Mouse (Mus musculus) NIH3T3 (cell line): Measurements from ENCODE around the gene Npas2.

Experiments used
- DNase-seq: peaks from one replicate; pipeline ENCODE4 v3.0.0-alpha.2; 2012; ENCODE audit warnings: low read depth

The Npas2 gene

DNA sequence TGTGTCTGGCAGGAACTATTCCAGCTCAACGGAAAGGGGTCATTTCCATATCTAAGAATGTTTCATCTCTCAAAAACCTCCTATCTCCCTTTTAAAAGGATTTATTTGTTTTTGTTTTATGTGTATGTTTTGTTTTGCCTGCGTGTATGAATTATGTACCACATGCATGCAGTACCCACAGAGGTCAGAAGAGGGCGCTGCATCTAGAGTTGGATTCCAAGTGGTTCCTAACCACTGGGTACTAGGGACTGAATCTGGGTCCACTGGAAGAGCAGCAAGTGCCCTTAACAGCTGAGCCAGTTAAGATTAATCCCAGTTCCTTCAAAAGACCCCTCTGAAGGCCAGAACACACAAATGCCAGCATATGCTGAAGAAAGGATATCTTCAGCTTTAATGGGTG, 24.1 kb downstream of the Npas2 start:
- no peak for DNase-seq

DNA sequence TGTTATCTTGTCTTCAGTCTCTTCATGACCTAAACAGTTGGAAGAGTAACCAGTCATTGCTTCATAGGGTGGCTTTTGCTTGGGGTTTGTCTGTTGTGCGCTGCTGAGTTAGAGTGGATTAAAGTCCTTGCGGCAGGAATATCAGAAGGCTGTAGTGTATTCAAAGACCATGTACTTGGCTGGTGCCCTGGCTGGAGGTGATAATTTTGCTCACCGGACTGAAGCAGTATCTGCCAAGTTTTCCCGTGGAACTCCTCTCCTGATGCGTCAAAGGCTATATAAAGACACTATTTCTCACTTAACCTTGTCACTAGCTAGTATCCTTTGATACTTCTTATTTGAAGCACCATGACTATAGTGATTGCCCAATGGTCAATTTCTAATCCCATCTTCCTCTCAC, 34.9 kb downstream of the Npas2 start:
- no peak for DNase-seq

DNA sequence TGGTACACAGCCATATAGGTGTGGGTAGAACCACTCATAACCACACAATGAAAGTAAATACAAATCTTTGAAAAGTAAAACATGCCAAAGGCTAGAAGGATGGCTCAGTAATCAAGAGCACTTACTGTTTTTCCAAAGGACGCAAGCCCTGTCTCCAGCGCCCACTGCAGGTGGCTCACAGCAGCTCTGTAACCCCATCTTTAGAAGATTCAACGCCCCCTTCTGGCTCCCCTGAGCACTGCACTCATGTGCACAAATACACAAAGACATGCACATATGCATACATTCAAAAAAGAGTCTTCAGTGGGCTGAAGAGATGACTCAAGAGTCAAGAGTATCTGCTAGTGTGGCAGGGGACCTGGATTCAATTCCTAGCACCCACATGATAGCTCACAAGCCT, 36.5 kb downstream of the Npas2 start:
- DNase-seq: no peak

DNA sequence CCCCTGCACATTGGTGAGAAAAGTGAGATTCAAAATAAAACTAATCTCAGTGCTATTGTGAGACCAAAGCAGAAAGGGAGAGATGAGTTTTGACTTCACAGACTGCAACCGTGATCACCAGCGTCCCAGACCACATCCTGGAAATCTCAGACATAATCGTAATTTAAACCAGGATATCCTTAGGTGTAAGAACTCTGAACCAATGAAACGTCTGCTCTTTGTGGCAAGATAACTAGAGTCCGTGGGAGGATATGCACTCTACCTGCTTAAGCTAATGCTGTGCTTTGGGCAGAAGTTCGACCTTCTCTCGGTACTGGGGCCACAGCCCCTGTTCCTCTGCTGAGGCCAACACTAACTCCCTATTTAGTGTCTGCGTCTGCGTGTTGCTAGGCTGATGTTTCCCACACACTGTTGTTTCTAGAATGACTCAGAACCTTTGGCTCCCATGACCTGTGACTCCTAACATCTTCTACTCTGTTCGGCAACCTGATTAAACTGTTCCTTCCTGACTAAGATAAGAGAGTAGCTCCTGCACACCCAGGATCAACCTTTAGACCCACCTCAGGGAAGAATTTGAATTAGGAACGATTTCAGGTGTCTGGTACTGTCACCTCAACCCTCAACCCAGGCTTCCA, 41.4 kb downstream of the Npas2 start:
- DNase-seq: no peak

DNA sequence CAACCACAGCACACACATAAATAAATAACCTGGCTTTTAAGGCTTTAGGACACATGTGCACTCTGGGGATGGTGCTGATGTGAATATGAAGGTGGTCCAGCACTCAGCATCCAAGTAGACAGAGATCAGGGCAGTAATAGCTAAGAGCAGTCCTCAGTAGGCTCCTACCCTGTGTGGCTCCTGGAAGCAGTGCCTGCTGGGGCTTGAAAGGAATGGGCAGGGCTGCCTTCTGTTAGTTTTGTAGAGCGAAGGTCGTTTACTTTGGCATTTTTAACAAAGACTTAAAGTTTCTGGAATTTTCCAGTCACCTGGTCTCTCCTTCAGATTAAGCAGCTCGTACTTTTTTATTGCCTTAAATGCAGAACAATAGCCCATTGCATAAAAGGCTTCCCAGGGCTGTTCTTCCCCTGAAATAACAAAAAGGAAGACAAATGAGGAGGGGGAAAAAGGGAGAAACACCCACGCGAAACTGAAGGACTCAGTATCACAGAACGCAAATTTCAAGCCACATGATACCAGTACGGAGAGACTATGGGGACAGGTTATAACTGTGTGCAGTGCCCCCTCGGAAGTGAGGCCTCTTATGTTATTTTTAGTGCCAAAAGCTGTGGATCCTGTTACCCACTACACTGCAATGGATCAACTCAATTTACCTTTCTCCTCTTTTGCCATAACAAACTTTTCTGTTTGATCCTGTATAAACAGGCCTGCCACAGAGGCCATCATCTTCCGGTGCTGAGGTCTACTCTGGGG, 44.1 kb downstream of the Npas2 start:
- no peak for DNase-seq

DNA sequence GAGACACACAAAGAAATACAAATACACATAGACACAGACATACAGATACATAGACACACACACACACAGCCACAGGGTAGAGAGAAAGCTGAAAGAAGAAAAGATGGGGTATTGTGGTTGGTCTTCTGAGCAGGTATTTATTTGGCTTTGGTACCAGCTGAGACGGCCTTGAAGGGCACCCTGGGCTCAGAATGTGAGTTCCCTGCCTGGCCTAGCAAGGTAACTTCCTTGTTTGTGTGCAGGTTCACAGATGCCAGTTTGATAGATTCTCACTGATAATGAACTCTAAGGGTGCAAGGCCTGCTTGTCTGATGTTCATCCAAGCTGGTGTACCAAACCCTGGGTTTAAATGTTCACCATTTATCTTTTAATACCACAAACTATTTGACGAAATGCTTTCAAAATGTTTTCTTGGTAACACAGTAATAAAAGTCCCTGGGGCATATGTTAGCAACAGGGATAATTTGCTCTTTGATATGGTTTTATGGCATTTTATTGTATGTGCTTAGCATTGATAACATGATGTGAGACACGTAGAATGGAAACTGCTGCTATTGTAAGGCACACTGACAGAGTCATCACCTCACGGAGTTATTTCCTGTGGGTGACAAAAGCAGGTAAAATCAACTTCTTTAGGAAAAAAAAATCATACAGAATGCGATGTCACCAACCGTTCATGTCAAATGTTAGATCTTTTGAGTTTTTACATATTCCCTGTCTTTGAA, 47.5 kb downstream of the Npas2 start:
- DNase-seq: no peak

DNA sequence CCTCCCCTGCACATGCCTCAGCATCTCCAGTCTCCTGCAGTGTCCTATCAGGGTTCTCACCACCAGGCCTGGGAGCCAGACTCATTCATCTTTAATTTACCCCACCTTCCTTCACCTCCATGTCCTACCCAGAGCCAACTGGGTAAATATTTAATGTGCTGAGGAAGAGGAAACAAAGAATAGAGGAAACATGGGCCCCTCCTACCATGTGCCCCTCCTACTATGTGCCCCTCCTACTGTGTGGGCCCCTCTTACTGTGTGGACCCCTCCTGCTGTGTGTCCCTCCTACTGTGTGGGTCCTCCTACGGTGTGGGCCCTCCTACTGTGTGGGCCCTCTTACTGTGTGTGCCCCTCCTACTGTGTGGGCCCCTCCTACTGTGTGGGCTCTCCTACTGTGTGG, 51.2 kb downstream of the Npas2 start:
- no peak for DNase-seq

DNA sequence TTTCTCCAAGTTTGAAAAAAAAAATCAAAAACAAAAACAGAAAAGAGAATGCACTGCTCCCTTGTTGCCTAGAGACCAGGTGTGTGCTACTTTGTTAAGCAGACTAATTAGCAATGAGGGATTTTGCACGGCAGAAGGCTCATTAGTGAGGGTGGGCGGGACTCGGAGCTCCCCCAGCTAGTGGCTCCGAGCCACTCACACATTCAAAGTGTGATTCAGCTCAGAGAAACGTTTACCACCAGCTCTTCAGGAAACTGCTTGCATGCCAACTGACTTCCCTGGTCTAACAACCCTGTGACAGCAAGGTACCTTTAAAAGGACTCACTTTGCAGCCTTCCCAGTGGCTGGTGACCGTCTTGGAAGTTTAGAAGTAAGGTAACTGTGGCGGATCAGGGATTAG, 58.1 kb downstream of the Npas2 start:
- peak; percentile 38 for DNase-seq

DNA sequence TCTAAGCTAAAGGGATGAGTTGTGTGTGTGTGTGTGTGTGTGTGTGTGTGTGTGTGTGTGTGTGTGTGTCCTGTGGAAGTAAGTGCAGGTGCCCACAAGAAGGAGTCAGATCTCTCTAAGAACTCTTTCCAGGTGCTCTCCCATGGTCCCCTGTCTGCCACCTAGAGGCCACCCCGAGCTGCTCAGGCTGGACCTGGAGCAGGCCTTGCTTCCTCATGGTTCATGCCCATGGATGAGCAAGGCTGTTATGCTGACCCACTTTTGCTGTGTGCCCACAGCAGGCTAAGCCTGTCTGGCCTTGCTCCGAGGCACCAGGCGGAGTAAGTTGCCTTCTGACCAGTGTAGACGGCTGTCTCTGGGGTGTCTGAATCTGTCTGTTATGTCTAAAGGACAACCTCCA, 60.2 kb downstream of the Npas2 start:
- no peak for DNase-seq

DNA sequence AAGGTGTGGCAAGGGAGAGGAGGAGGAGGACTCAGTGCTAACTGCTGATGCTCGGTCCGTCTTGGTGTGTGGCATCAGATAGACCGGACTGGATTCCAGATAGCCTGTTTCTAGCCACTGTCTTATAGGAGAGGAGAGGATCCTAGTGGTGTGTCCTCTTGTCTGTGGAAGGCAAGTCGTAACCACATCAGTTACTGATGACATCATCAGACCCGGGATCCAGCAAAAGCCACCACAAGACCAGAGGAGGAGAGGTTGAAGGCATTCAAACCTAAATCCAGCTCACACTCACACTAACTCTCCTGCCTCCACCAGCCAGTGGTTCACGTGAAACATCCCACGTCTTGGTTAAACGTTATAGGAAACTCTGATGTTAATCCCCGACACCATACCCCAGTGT, 62.5 kb downstream of the Npas2 start:
- DNase-seq: peak; percentile 35

DNA sequence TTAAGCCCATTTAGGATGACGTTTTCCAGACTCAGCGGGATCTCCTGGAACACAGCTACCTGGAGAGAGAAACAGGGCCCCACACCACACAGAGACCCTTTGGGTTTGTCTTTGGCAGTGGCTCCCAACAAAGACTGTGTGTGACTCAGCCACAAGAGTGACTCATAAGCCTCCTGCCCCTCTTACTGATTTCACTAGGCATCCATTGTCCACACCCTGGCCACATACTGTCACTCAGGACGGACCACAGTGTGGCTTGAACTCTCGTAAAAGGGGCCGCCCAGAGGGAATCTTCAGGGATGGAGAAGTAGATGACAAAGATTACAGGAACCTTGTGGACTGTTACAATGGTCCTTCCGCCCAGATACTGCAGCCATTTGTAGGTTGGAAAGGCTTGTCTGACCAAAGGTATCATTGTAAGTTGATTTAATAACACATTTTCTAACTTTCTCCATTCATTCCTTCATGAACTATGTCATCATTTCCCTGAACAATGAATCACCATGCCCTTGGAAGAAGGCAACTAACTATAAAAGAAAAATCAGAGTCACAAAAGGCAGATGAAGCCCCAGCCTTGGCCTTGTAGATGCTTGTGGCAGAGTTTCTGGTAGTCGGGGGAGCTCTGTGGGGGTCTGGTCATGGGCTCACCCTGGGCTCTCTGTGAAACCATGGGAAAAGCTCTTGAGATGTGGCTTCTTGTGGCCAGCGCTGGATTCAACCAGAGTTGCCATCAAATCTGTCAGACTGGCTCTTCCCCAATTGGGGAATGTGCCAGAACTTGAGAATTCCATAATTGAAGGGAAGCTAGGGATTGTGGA, 63.2 kb downstream of the Npas2 start:
- peak; percentile 85 for DNase-seq

DNA sequence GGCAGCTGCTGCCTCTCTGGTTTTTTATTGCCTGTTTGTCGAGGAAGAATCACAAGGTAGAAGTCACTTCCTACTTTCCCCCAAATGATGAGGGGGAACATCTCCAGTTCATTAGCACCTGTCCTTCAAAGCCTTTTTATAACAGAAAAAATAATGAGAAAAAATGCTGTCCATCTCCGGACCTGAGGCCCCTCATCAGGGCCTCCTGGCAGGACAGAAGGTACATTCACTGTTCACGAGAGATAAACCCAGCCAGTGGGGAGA, 63.7 kb downstream of the Npas2 start:
- no peak for DNase-seq

DNA sequence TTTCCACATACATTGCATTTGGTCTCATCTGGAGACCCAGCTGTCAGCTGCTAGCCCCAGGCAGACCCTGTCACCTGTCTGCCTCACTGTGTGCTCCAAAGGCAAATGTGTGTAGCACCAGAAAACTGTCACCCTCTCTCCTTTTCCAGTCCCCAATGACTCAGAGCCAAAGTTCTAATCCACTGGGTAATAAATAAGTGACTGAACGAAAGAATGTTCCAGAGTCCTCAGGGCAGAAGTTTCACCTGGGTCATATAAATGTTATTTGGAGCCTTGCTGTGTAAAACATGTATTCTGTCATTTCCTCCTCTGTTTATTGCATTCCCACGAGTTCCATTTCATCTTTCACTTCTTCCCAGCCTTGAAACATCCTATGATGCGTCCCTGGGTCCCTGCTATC, 66.1 kb downstream of the Npas2 start:
- no peak for DNase-seq

DNA sequence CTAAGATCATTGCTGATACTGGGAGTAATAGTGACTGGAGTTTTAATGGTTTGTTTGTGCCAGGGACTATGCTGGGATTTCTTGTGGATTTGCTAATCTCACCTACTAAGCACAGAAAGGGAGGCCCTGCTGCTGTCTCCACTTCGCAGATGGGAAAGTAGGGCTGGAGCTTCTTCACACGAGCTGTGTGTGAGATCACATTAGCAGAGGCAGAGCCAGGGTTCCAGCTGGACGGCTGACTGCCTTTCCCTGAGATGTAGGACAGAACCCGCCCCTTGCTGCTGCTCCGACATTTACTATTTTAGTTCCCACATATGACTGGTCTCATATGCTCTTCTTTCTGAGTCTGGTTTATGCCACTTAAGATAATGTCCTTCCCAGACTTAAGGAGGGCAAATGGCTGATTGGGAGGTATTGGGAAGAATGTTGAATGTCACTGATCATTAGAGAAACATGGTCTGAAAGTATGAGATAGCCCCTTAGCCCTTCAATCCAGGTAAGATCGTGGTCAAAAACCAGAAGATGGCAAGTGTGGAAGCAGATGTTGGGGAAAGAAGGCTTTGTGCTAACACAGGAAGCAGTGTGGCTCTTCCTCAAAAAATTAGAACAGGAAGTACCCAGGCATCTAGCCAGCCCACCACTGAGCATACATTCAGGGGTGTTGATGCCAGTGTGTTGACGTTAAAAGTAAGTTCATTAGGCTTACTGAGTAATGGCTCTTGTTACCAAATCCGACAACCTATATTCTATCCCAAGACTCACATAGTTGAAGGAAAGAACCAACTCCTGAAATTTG, 66.8 kb downstream of the Npas2 start:
- no peak for DNase-seq

DNA sequence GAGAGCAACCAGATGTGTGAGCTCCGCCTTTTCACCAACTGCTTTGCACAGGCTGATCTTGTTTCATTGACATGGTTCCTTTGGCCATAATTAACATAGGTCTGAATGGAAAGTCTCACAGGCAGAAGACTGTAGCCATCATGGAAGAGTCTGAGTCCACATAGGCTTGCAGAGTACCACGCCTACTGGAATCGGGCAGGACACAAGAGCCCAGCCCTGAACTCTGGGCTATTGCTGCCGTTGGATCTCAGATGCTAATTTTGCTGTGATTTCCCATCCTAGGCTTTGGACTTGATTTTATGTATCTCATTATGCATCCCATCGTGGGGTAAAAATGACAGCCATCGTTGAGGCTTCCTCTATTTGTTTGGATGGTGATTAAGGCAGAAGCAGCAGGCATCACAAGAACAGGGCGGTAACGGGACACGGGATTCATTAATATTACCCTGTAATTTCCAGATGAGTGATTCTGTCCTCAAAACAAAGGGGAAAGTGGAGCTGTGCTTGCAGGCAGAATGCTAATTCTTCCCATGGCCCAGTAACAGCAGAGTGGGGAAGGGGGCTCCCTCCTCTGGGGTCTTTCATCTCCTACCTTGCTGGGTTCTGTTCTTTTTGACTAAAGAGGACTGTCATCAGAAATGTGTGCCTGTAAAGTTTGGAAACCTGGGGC, 73.4 kb downstream of the Npas2 start:
- no peak for DNase-seq

DNA sequence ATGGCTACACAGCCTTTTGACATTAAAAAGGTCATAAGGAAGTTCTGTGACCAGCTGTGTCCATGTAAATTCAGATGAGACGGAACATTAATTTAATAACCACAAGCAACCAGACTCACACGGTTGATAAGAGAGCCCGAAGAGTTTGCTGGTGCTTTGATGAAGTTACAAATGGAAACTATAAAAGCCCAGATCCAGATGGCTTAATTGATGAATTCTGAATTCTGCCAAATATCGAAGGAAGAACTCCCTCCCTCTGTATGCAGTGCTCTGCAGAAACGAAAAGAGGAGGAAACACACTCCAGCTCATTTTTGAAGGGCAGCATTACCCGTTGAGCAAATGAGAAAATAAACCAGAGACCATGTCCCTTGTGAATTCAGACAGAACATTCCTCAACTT, 79.4 kb downstream of the Npas2 start:
- DNase-seq: no peak

DNA sequence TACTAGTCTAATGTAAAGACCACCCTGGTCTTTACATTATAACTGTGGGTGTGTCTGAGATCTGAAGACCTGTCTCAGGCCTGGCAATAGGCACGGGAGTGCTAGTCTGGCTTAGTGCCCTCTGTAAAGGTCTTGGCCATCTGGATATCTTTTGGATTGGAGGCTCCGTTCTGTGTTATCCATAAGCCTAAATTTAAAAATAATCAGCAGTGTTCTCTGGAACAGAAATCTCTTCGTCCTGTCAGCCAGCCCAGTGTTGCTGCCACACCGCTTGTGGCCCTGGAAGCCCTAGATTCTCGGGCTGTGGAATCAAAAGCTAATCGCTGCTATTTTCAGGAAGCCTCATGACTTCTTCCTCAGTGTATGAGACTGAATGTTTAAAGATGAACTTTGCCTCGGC, 86.9 kb downstream of the Npas2 start:
- no peak for DNase-seq

DNA sequence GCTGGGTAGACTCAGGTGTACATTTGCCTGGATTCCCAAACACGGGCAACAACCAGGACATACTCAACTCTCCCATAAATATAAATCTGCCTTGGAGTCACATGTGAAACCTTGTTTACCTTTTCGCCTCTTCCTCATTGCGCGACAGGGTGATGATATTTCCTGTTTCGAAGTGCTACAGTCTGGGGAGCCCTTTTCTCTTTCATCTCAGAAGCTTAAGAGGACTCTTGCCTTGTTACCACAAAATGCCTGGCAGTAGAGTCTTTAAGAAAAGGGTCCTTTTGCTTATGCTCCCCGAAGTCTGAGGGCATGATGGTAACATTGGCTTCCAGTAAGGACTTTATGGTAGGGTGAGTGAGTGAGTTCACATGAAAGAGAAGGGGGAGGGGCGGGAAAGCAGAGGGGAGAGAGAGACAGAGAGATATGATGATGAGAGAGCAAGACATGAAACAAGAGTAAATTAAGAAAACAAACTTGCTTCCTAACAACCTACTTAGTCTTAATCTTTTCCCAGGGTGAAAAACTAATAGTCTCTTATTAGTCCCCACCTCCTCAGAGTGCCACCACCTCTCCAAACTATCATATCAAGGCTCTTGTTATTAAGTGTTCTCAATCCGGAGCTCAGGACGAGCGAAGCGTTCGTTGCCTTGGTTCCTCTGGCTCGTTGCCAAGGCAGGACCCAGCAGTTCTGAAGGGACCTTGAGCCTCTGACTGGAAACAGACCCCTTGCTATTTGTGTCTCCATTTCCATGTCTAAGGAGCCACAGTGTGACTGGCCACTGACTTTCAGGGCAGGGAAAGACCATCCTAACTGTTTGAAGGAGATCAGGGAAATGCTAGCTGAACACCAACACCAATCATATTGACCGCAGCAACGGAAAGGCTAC, 87.7 kb downstream of the Npas2 start:
- peak; percentile 14 for DNase-seq

DNA sequence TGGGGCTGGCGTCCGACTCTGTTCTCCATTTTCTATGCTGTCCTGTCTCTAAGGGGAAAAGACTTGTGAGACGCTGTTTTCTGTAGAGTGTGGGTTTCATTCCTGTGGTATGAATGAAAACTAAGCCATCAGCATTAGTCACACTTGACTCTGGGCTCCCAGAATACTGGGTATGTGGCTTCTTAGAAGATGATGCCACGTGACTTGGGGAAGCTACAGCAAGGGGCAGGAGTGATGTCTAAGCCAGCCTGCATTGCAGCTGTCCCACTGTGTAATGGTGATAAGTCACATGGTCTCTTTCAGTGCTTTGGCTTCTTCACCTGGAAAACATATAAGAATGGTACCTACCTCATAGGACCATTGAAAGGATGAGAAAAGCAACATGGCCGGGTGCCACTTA, 88.4 kb downstream of the Npas2 start:
- DNase-seq: peak; percentile 77

DNA sequence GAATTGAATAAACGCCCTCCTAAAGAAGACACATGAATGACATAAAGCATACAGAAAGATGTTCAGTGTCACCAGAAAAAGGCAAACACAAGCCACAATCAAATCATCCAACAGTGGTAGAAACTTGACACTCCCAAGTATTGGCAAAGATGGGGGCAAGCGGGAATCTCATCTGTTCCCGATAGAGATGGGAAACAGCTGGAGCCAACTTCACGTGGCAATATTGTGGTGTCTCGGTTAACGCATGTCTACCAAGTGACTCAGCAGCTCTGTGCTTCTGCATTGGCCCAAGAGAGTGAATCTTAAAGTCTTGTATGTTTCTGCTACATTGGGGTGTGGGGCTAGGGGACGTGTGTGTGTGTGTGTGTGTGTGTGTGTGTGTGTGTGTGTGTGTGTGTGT, 89.8 kb downstream of the Npas2 start:
- peak; percentile 86 for DNase-seq
